Comparison of ENCODE assay signal across 8 mouse cellular contexts in the genomic region with DNA sequence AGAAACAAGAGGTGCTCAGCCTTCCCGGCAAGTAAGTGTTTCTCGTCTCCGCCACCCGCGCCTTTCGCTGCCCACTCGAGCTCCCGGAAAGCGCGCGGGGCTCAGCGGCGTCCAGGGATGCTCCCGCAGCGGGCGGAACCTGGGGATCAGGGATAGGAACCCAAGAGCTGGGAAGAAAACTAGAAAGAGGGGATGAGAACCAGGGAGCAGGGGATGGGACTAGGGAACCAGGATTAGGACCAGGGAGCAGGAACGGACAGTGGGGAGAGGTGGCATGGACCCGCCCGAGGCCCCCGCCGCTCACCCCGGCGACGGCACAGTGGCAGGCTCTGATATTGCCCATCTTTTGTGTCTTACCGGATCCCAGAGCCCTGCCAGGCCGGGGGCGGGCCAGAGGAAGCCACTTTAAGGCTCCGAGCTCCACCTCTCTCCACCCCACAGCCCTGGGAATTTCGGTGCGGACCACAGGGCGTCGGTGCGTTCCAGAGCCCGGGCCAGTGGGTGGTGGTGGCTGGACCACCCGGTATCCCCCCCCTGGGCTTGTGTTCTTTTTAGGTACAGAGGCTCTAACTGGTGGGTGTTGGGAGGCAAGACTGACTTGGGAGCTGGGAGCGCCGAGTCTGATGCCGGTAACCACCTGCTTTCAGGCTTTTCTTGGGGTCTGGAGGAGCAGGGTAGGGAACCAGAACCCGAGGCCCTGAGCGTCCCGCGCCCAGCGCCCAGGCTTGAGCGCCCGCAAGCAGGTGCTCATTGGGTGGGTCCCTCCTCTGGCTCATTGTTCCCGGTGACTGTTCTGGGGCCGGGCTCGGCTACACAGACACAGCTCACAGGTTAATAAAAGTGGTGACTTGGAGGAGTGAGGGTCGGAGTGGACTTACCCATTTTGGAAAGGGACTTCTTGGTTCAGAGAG. TPM values are rescaled to one million over a fixed set of nuclear protein-coding genes. Genes with fewer than 3 reads are reported as not detected.
DNase-seq lines count a peak whose midpoint lies in the region; ATAC-seq and TF ChIP-seq lines count a peak whose summit lies in the region.

No protein-coding gene starts in this region.

- no peaks in the 10 kb centered on the region for H3K4me1 ChIP-seq in kidney, adult 2 months (ENCODE audit: control insufficient read depth, insufficient read depth, low read length)
- H3K4me1 ChIP-seq in heart, embryonic 11.5 days (ENCODE audit: control insufficient read depth, insufficient read depth, low read length), result peaks cover 3% of the 10 kb centered on the region; the same call in 1 of the 2 replicates

- DNase-seq in kidney, adult 2 months, result no peak
- DNase-seq in kidney, adult 8-10 months, result no peak
- DNase-seq in cerebellum, postnatal 4 days (ENCODE audit: low spot score in 2 of 2), result peak; percentile 23 to 56
- DNase-seq in layer of hippocampus, postnatal 36 days, result peak; percentile 36
- DNase-seq in lung, postnatal 10 days, result peak; percentile 57
- peak; percentile 61 for DNase-seq in right cerebral cortex, postnatal 25 days
- no peak for DNase-seq in natural killer cell, adult 2 months (ENCODE audit: low spot score in 2 of 2)

- H3K9ac ChIP-seq in heart, embryonic 11.5 days (ENCODE audit: low read depth, low read length), result peak overlapping the region; percentile 61

- peak; percentile 26; the same call in 1 of the 2 replicates for ATAC-seq in heart, embryonic 11.5 days (replicated peaks; ENCODE audit: insufficient number of reproducible peaks, low FRiP score, low TSS enrichment)

- H3K9me3 ChIP-seq in heart, embryonic 11.5 days (replicated peaks; ENCODE audit: control insufficient read depth, low read length), result no peaks in the 10 kb centered on the region

- peak overlapping the region; percentile 29 for H3K4me3 ChIP-seq in kidney, adult 2 months (ENCODE audit: insufficient read depth, low read depth, low read length)
- H3K4me3 ChIP-seq in heart, embryonic 11.5 days (ENCODE audit: low read depth, low read length), result peak overlapping the region; percentile 64

- no peaks in the 10 kb centered on the region for H3K36me3 ChIP-seq in kidney, adult 2 months (ENCODE audit: control insufficient read depth, insufficient read depth, low read length)
- H3K36me3 ChIP-seq in heart, embryonic 11.5 days (ENCODE audit: control insufficient read depth, insufficient read depth, low read length), result no peaks in the 10 kb centered on the region

- no peak for TF ChIP-seq CTCF in kidney, adult 2 months (conservative IDR thresholded peaks at IDR 0.05; ENCODE audit: insufficient read depth, insufficient read length, low read depth, low read length)

- peak overlapping the region; percentile 98 for H3K4me2 ChIP-seq in heart, embryonic 11.5 days

- 1% methylated on average over 49 of the region's 49 CpGs for WGBS in kidney, adult 2 months
- 1% methylated on average over 49 of the region's 49 CpGs for WGBS in heart, embryonic 11.5 days (ENCODE audit: insufficient replicate concordance)

- TF ChIP-seq POLR2A in kidney, adult 2 months (IDR thresholded peaks at IDR 0.05; ENCODE audit: low read depth, low read length), result no peak

- peaks cover 3% of the 10 kb centered on the region; the same call in 1 of the 2 replicates for H3K27me3 ChIP-seq in kidney, adult 2 months (replicated peaks; ENCODE audit: control insufficient read depth, insufficient read depth, low read length)
- H3K27me3 ChIP-seq in heart, embryonic 11.5 days (ENCODE audit: control insufficient read depth, insufficient read depth, low read length), result peaks cover 16% of the 10 kb centered on the region

- H3K27ac ChIP-seq in kidney, adult 2 months (ENCODE audit: insufficient read depth, low read depth, low read length), result no peak overlapping the region
- no peak overlapping the region for H3K27ac ChIP-seq in heart, embryonic 11.5 days (ENCODE audit: low read depth, low read length)

RNA-seq across cellular contexts. Expression of gene Sema6d, which starts 0.7 kb away (rescaled TPM):
- polyA plus RNA-seq in kidney, adult 2 months (2012; rRNA removed), result 5.0 and 5.6 TPM in 2 replicates
- 24.9 and 26.5 TPM in 2 replicates for polyA plus RNA-seq in heart, embryonic 11.5 days (2014; fragmentation: Nextera tagmentation; extraction: Ambion mirVana)
- 10 to 100 TPM; 59.3 to 59.4 TPM for total RNA-seq in layer of hippocampus, postnatal 36 days (2021)

Comparison
In these comparisons a context has a peak if more than half of its experiments do, and no peak if none do; other contexts are left out.
1. DNase-seq: peak in cerebellum, postnatal 4 days (2 of 2), layer of hippocampus, postnatal 36 days (2 of 2), lung, postnatal 10 days (single experiment) and right cerebral cortex, postnatal 25 days (single experiment); none in kidney, adult 2 months (single experiment), kidney, adult 8-10 months (0 of 2) and natural killer cell, adult 2 months (0 of 2).